Mouse (Mus musculus) CH12.LX (cell line): ENCODE data around the gene Defb29.
A peak's percentile ranks its signal among the peaks of the same experiment; 100 is the strongest.

Source experiments
- CTCF ChIP-seq, 2 experiments: IDR thresholded peaks in 1 of 2; conservative IDR thresholded peaks in 1 of 2; 2 replicates each; pipeline ENCODE4 v1.5.1; 2011 to 2012; ENCODE audit warnings: low read depth in 2 of 2, low read length in 2 of 2, improper control_type of control experiment in 1 of 2, inconsistent platforms in 1 of 2, mild to moderate bottlenecking in 1 of 2, moderate library complexity in 1 of 2
- E2F4 ChIP-seq: IDR thresholded peaks from 2 replicates; pipeline ENCODE4 v1.6.1; 2011; ENCODE audit warnings: low read depth, low read length, improper control_type of control experiment; ENCODE audit not compliant: insufficient replicate concordance
- ELF1 ChIP-seq: IDR thresholded peaks from 2 replicates; pipeline ENCODE4 v1.6.1; 2014; ENCODE audit warnings: low read depth, mild to moderate bottlenecking, inconsistent platforms, low read length, improper control_type of control experiment
- ETS1 ChIP-seq: conservative IDR thresholded peaks from 2 replicates; pipeline ENCODE4 v1.6.1; 2012; ENCODE audit warnings: low read depth, mild to moderate bottlenecking, inconsistent platforms, low read length, improper control_type of control experiment, moderate library complexity
- POLR2A ChIP-seq: IDR thresholded peaks from 2 replicates; pipeline ENCODE4 v1.6.1; 2011; ENCODE audit warnings: low read depth, mild to moderate bottlenecking, improper control_type of control experiment, low read length
- ZC3H11A ChIP-seq: IDR thresholded peaks from 2 replicates; pipeline ENCODE4 v1.6.1; 2012; ENCODE audit warnings: low read depth, mild to moderate bottlenecking, inconsistent platforms, low read length, improper control_type of control experiment

- TF ChIP-seq E2F4, result no peak
- no peak for TF ChIP-seq ELF1
- TF ChIP-seq CTCF (conservative IDR thresholded peaks at IDR 0.05 in 1 of 2, IDR thresholded peaks at IDR 0.05 in 1 of 2; ENCODE audit: low read depth in 2 of 2, low read length in 2 of 2), result peak; percentile 54 to 67
- TF ChIP-seq ETS1, result no peak
- no peak for TF ChIP-seq POLR2A
- TF ChIP-seq ZC3H11A, result no peak
These were observed 32.4 kb upstream of the Defb29 start, which contains the start of gene Defb21 for GRCm38 (mm10) chr2:152572114-152572794.
